Mouse (Mus musculus) forebrain, embryonic 13.5 days (tissue): ENCODE data around the gene Gas7. TPM values are rescaled to one million over a fixed set of nuclear protein-coding genes. Genes with fewer than 3 reads are reported as not detected.

Source experiments
- ATAC-seq: fragments of 200-750 bp; cut with Nextera tagmentation; 2 replicates; pipeline ENCODE4 v1.8.0; 2017
- H3K27ac ChIP-seq: fragments of 300-500 bp; sonication (generic); 2 replicates; pipeline ENCODE4 v1.5.1; 2015; ENCODE audit warnings: inconsistent platforms, mild to moderate bottlenecking, moderate library complexity
- H3K27me3 ChIP-seq: fragments of 300-500 bp; sonication (generic); 2 replicates; pipeline ENCODE4 v1.6.1; 2015; ENCODE audit warnings: mild to moderate bottlenecking, inconsistent platforms
- H3K36me3 ChIP-seq: fragments of 300-500 bp; sonication (generic); 2 replicates; pipeline ENCODE4 v1.6.1; 2015; ENCODE audit warnings: mild to moderate bottlenecking, inconsistent platforms; ENCODE audit not compliant: poor library complexity, severe bottlenecking
- H3K4me1 ChIP-seq: fragments of 300-500 bp; sonication (generic); 2 replicates; pipeline ENCODE4 v1.6.1; 2015; ENCODE audit warnings: inconsistent platforms
- H3K4me2 ChIP-seq: fragments of 300-500 bp; sonication (generic); 2 replicates; pipeline ENCODE4 v1.6.1; 2015; ENCODE audit warnings: inconsistent platforms, mild to moderate bottlenecking, moderate library complexity
- H3K4me3 ChIP-seq: fragments of 300-500 bp; sonication (generic); 2 replicates; pipeline ENCODE4 v1.5.1; 2015; ENCODE audit warnings: mild to moderate bottlenecking, inconsistent platforms
- H3K9ac ChIP-seq: fragments of 300-500 bp; sonication (generic); 2 replicates; pipeline ENCODE4 v1.6.1; 2015; ENCODE audit warnings: mild to moderate bottlenecking, inconsistent platforms
- H3K9me3 ChIP-seq: fragments of 300-500 bp; sonication (generic); replicated peaks from 2 replicates; pipeline ENCODE4 v1.6.1; 2016; ENCODE audit warnings: inconsistent platforms
- WGBS: fragments of 180-500 bp; shearing (Covaris S2); methylation state at CpG from one replicate; pipeline ENCODE4 v1.1.7; 2015; 5-methylcytosine and 5-hydroxymethylcytosine counted together
- polyA plus RNA-seq: library from polyadenylated mRNA; unstranded; fragments of >200 nt; fragmentation: Nextera tagmentation; extraction: Ambion mirVana; gene quantifications from 2 replicates; pipeline ENCODE4 v1.2.1, GENCODE M21; 2015

The Gas7 gene
- polyA plus RNA-seq, 1 experiment from 2014 or later: 18.3 TPM

GRCm38 (mm10) chr11:67612158-67612839, 157.1 kb downstream of the Gas7 start:
- H3K4me1 ChIP-seq: 0 out of 2 replicates have a peak, but pooled peaks cover 12% of the 10 kb centered on the region
- H3K9ac ChIP-seq: no peak overlapping the region
- no peaks in the 10 kb centered on the region for H3K9me3 ChIP-seq
- no peak overlapping the region for H3K4me2 ChIP-seq
- H3K27me3 ChIP-seq: 0 out of 2 replicates have a peak, but pooled peaks cover 3% of the 10 kb centered on the region
- H3K27ac ChIP-seq: peak overlapping the region; percentile 40
- no peak for ATAC-seq
- WGBS: 66% methylated on average over 9 of the region's 9 CpGs
- no peak overlapping the region for H3K4me3 ChIP-seq
- no peaks in the 10 kb centered on the region for H3K36me3 ChIP-seq

GRCm38 (mm10) chr11:67616557-67617239, 161.5 kb downstream of the Gas7 start:
- Histone ChIP-seq H3K4me2 (no peak overlapping the region), H3K27me3 (no peaks in the 10 kb centered on the region), H3K4me1 (0 out of 2 replicates have a peak, but pooled peaks cover 10% of the 10 kb centered on the region), H3K9me3 (no peaks in the 10 kb centered on the region), H3K4me3 (no peak overlapping the region), H3K9ac (no peak overlapping the region), H3K36me3 (no peaks in the 10 kb centered on the region), H3K27ac (no peak overlapping the region)
- 86% methylated on average over 13 of the region's 13 CpGs for WGBS
- ATAC-seq: no peak

GRCm38 (mm10) chr11:67622340-67622739, 167.1 kb downstream of the Gas7 start:
- ATAC-seq: no peak
- no peak overlapping the region for H3K9ac ChIP-seq
- H3K36me3 ChIP-seq: no peaks in the 10 kb centered on the region
- no peak overlapping the region for H3K4me3 ChIP-seq
- no peak overlapping the region for H3K4me2 ChIP-seq
- no peak overlapping the region for H3K27ac ChIP-seq
- no peaks in the 10 kb centered on the region for H3K4me1 ChIP-seq
- no peaks in the 10 kb centered on the region for H3K9me3 ChIP-seq
- no peaks in the 10 kb centered on the region for H3K27me3 ChIP-seq
- WGBS: 79% methylated on average over 7 of the region's 7 CpGs

DNA sequence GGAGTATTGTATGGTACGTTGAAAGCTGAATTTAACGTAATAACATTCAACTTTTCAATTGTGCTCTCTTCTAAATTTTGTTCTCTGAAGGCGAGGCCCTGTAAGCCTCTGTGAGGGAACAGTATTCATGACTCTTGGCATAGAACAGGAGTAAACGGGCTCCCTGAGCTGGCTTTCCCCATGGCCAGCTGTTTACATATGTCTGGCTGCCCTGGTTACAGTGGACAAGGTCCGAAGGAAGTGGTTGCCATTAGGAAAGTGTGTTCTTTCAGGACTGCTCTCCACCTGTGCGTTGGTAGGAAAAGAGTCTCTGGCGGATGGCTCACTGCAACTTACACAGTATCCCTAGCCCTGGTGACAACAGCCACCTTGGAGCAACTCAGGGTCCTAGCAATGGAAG, 171.9 kb downstream of the Gas7 start:
- WGBS: 92% methylated on average over 7 of the region's 7 CpGs
- no peaks in the 10 kb centered on the region for H3K36me3 ChIP-seq
- H3K9me3 ChIP-seq: no peaks in the 10 kb centered on the region
- H3K4me1 ChIP-seq: no peaks in the 10 kb centered on the region
- H3K27me3 ChIP-seq: no peaks in the 10 kb centered on the region
- no peak for ATAC-seq
- no peak overlapping the region for H3K27ac ChIP-seq
- no peak overlapping the region for H3K4me2 ChIP-seq
- no peak overlapping the region for H3K4me3 ChIP-seq
- no peak overlapping the region for H3K9ac ChIP-seq

- H3K27ac ChIP-seq: no peak overlapping the region
- H3K9me3 ChIP-seq: no peaks in the 10 kb centered on the region
- no peaks in the 10 kb centered on the region for H3K4me1 ChIP-seq
- H3K4me3 ChIP-seq: no peak overlapping the region
- 92% methylated on average over 2 of the region's 2 CpGs for WGBS
- no peak overlapping the region for H3K4me2 ChIP-seq
- H3K27me3 ChIP-seq: no peaks in the 10 kb centered on the region
- H3K9ac ChIP-seq: no peak overlapping the region
- ATAC-seq: no peak
- no peaks in the 10 kb centered on the region for H3K36me3 ChIP-seq
Measured at GRCm38 (mm10) chr11:67628522-67628921, 173.3 kb downstream of the Gas7 start.

DNA sequence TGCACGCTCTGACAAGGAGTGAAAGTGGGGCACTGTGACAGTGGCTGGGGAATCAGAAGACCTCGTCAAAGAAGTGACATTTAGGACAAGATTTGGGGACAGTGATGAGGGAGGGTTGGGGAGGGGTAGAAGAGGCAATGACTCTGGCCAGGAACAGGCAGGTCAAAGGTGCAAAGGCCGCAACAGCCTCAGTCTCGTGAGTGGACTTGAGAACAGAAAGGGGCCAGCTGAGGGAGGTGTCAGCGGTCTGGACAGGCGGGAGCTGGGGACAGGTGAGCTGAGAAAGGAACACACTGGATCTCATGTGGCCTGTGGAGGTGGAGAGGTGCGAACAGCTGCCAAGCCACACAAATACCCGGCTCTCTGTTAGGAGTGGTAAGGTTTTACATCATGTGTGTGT, 177.7 kb downstream of the Gas7 start:
- no peak for ATAC-seq
- no peaks in the 10 kb centered on the region for H3K36me3 ChIP-seq
- H3K27me3 ChIP-seq: no peaks in the 10 kb centered on the region
- no peaks in the 10 kb centered on the region for H3K9me3 ChIP-seq
- 79% methylated on average over 8 of the region's 8 CpGs for WGBS
- no peak overlapping the region for H3K4me2 ChIP-seq
- no peak overlapping the region for H3K4me3 ChIP-seq
- H3K4me1 ChIP-seq: no peaks in the 10 kb centered on the region
- H3K9ac ChIP-seq: no peak overlapping the region
- H3K27ac ChIP-seq: no peak overlapping the region

DNA sequence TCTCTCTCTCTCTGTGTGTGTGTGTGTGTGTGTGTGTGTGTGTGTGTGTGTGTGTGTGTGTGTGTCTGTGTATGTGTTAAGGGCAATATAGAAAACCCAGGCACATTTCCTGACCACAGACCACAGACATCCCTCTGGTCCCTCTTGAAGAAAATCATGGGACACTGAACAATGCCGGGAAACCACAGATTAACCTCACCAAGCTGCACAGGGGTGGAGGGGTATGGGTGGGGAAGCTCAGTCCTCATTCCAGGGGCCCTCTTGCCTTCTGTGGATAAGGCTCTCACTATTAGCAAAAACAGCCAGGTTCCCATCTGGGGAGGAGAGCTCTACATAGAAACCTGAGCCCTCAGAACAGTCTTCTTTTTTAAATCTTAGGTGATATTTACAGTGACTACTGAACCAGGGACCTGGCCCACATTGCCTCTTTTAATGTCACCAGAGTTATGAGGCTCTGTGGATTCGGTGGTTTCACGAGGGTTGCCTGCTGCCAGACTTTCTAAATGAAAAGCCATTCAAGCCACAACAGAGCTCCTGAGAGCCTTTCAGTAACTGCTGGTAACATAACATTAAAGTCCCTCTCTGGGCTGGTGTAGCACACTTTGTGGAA, 178.5 kb downstream of the Gas7 start:
- Histone ChIP-seq H3K9me3 (no peaks in the 10 kb centered on the region), H3K27ac (no peak overlapping the region), H3K27me3 (no peaks in the 10 kb centered on the region), H3K36me3 (no peaks in the 10 kb centered on the region), H3K4me2 (no peak overlapping the region), H3K4me1 (no peaks in the 10 kb centered on the region), H3K9ac (no peak overlapping the region), H3K4me3 (no peak overlapping the region)
- ATAC-seq: no peak
- 66% methylated on average over 3 of the region's 3 CpGs for WGBS

DNA sequence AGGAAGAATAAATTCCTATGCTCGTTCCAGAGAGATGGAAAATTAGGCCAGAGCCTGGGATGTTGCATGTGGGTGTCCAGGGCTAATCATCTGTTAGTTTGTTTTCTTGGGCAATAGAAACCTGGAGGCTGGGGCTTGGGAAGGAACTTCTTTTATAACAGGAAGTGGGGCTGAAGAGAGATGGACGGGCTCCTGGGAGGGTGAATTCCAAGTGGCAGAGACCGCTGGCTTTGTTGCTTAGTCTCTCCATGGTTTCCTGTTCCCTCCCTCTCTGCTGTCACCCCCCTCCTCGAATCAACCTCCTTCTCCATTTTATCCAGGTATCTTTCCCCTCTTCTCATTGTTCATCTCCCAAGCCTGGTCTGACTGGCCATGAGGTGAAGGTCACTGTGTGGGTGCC, 181.0 kb downstream of the Gas7 start:
- Histone ChIP-seq H3K9me3 (no peaks in the 10 kb centered on the region), H3K4me1 (no peaks in the 10 kb centered on the region), H3K27ac (no peak overlapping the region), H3K27me3 (no peaks in the 10 kb centered on the region), H3K36me3 (no peaks in the 10 kb centered on the region), H3K9ac (no peak overlapping the region), H3K4me3 (no peak overlapping the region), H3K4me2 (no peak overlapping the region)
- 62% methylated on average over 4 of the region's 4 CpGs for WGBS
- no peak for ATAC-seq

- H3K4me1 ChIP-seq: no peaks in the 10 kb centered on the region
- H3K36me3 ChIP-seq: no peaks in the 10 kb centered on the region
- ATAC-seq: no peak
- no peaks in the 10 kb centered on the region for H3K9me3 ChIP-seq
- H3K27me3 ChIP-seq: no peaks in the 10 kb centered on the region
- 55% methylated on average over 6 of the region's 6 CpGs for whole genome bisulfite sequencing
- H3K9ac ChIP-seq: no peak overlapping the region
- H3K4me2 ChIP-seq: no peak overlapping the region
- no peak overlapping the region for H3K27ac ChIP-seq
- no peak overlapping the region for H3K4me3 ChIP-seq
Measured at GRCm38 (mm10) chr11:67636905-67637586, 181.8 kb downstream of the Gas7 start.

DNA sequence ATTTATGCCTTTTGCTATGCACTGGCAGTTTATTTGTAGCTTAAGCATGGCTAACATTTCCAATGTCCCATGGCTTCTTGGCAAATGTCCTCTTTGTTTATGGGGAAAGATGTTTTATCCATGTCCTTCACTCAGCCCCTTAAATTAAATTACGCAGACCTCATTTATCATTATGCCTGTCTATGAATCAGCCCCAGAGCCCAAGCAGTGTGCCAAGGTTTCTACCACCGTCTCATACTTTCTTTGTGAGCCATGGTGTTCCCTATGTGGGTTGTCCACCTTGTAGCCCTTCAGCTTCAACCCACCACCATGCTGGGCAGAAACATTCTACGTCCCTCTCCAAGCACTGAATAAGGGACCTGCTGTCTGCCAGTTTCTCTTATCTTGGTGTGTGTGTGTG, 183.2 kb downstream of the Gas7 start:
- Histone ChIP-seq H3K36me3 (no peaks in the 10 kb centered on the region), H3K27ac (no peak overlapping the region), H3K4me1 (no peaks in the 10 kb centered on the region), H3K4me2 (no peak overlapping the region), H3K4me3 (no peak overlapping the region), H3K27me3 (no peaks in the 10 kb centered on the region), H3K9ac (no peak overlapping the region), H3K9me3 (no peaks in the 10 kb centered on the region)
- no peak for ATAC-seq
- WGBS: 86% methylated on average over 3 of the region's 3 CpGs

DNA sequence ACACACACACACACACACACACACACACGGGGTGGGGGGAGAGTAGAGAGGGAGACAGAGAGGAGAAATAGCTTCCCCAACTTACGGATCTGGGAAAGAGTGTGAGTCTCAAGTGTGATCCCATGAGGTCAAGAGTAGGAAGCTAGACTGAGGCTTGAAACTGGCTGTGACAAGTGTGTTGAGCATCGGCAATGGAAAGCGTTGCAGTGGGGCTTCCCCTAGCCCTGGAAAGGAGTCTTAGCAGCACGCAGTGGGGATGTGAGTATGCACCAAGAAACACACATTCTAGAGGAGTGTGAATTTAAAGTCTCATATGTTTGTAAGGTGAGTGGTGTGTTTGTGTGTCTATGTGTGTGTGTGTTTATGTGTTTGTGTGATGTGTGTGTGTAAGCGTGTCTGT, 185.1 kb downstream of the Gas7 start:
- Histone ChIP-seq H3K4me1 (no peaks in the 10 kb centered on the region), H3K27ac (no peak overlapping the region), H3K4me3 (no peak overlapping the region), H3K27me3 (no peaks in the 10 kb centered on the region), H3K36me3 (no peaks in the 10 kb centered on the region), H3K9me3 (no peaks in the 10 kb centered on the region), H3K9ac (no peak overlapping the region), H3K4me2 (no peak overlapping the region)
- ATAC-seq: no peak
- 92% methylated on average over 6 of the region's 6 CpGs for WGBS

GRCm38 (mm10) chr11:67642421-67642820, 187.2 kb downstream of the Gas7 start:
- ATAC-seq: no peak
- Histone ChIP-seq H3K4me2 (no peak overlapping the region), H3K36me3 (no peaks in the 10 kb centered on the region), H3K27ac (no peak overlapping the region), H3K4me3 (no peak overlapping the region), H3K9me3 (no peaks in the 10 kb centered on the region), H3K27me3 (no peaks in the 10 kb centered on the region), H3K9ac (no peak overlapping the region), H3K4me1 (no peaks in the 10 kb centered on the region)
- WGBS: 95% methylated on average over 8 of the region's 8 CpGs
